Mouse (Mus musculus) lung, adult 18-20 months (tissue): ENCODE results near the gene Emid1.

Experiments
- DNase-seq, 2 experiments: peaks; one replicate each; pipeline ENCODE4 v3.0.0; 2022; ENCODE audit warnings: mixed read lengths in 2 of 2

The Emid1 gene

GRCm38 (mm10) chr11:5151680-5152337 is at the start of gene Emid1:
Emid1 (minus strand) TSS chr11:5152257.
- no peak for DNase-seq

DNA sequence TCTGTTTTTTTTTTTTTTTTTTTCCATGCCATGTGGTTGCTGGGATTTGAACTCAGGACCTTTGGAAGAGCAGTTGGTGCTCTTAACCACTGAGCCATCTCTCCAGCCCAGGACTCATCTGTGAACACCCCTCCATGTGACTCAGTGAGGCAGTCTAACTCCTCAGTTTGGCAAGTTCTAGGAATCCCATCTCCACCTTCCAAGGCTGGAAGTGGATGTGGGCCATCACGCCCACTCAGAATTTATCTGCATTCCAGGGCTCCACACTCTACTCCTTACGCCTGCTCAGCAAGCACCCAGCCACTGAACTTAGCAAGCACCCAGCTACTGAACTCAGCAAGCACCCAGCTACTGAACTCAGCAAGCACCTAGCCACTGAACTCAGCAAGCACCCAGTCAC is 47.8 kb upstream of the Emid1 start:
- no peak for DNase-seq

GRCm38 (mm10) chr11:5197068-5197467 is 45.0 kb upstream of the Emid1 start:
- no peak for DNase-seq

GRCm38 (mm10) chr11:5196583-5196982 is 44.5 kb upstream of the Emid1 start:
- no peak for DNase-seq

DNA sequence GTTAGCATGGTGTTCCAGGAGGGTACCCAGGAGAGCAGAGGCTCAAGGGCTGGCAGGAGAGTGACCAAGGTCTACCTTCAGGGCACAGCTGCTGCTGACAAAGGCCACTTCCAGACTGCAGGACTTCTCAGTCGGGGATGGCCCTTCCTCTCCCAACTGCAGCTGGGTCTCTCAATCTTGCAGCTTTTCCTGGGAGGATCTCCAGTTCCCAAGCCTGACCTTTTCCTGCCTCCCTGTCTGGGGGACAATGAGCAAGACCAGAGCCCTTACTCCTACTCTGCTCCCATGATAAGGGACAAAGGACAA is 41.5 kb upstream of the Emid1 start:
- no peak for DNase-seq

GRCm38 (mm10) chr11:5192840-5193575 is 41.0 kb upstream of the Emid1 start:
- DNase-seq: no peak

GRCm38 (mm10) chr11:5192084-5192516 is 40.0 kb upstream of the Emid1 start:
- no peak for DNase-seq

DNA sequence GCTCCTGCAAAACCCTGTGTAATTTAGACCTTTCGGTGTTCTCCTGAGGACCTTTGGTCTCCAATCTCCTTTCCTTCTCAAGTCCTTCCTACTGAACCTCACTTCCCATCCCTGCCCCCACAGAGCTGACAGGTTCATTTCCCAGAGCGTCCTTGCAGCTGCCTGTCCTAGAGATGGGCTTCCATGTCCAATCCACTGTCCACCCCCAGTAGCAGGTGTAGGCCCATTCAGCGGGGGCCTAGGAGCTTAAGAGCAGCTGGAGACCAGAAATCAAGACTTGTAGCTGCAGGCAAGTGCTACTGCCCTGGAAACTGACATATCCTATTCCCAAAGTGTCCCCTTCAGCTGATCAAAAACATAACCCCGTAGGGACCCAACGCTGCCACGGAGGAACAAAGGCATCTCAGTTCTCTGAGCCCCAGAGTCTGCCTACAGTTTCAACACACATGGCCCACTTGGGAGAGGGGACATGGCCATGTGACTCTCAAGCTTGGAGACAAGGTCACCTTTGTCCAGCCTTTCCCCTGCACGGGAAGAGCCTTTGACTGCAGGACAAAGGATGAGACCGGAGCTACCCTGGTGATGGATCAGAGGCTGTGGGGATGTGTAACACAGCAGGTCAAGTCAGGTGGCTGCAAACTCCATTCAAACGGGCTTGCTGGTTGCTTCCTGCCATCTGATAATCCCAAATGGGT is 37.3 kb upstream of the Emid1 start:
- DNase-seq: no peak

- DNase-seq: no peak
Observed at GRCm38 (mm10) chr11:5188170-5188569, 36.1 kb upstream of the Emid1 start.

GRCm38 (mm10) chr11:5184832-5185231 is 32.8 kb upstream of the Emid1 start:
- DNase-seq: no peak

DNA sequence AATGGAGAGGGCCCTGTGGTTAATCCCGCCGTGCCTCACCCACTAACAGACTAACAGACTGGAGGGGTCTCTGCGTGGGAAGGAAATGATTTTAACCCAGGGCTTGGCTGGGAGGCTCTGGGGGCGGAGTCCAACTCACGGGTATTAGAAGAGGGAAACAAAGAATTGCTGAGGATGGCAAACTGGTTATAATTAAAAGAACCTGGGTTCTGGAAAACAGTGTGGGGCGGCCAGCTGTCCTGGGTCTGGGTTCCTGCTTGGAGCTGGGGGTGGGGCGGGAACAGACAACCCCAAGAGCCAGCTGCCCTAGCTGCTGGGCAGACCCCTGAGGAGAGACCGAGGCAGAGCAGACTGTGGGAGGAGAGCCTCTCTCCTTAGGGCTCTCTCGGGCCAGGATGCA is 32.2 kb upstream of the Emid1 start:
- DNase-seq: no peak

GRCm38 (mm10) chr11:5182870-5183269 is 30.8 kb upstream of the Emid1 start:
- no peak for DNase-seq

DNA sequence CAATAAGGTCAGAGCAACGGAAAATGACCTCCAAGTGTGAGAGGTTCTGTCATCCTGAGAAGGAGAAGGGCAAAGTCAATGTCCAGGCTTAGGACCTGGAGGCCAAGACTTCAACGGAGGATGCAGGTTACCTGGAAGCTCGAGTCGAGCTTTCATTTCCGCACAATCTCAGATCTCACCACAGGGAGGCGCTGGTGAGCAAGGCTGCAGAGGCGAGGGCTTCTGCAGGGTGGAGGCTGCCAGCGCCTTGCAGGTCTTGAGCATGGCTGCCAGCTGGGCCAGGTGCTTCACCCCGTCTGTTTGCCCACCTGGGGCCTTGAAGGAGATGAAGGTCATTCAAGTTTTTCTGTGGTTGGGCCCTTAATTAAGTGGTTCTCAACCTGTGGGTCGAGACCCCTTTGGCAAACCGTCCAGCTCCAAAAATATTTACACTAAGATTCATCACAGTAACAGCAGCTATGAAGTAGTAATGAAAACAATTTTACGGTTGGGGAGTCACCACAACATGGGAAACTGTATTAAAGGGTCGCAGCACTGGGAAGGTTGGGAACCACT is 29.9 kb upstream of the Emid1 start:
- DNase-seq: peak; percentile 84 to 89

GRCm38 (mm10) chr11:5179391-5179790 is 27.3 kb upstream of the Emid1 start:
- DNase-seq: no peak

- DNase-seq: peak in 1 of 2 experiments; percentile 37
Observed at GRCm38 (mm10) chr11:5177171-5177570, 25.1 kb upstream of the Emid1 start.

- DNase-seq: no peak
Observed at GRCm38 (mm10) chr11:5176685-5177084, 24.6 kb upstream of the Emid1 start.

GRCm38 (mm10) chr11:5175866-5176265 is 23.8 kb upstream of the Emid1 start:
- DNase-seq: no peak

DNA sequence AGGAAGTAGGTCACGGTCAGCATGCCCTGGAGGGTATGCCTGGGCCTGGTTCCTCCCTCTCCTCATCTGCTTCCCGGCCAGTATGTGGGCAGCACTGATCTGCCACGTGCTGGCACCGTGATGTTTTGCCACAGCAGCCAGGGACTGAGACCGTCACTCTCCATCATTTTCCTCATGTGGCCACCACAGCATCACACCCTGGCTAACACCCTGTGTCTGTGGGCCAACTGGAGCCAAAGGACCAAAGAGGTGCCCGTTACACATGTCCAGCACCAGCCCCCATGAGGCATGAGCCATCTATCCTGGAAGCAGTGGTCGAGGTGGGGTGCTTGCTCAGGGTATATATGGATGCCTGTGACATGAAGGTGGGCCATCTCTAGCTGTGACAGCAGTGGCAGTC is 23.1 kb upstream of the Emid1 start:
- no peak for DNase-seq

- no peak for DNase-seq
Observed at GRCm38 (mm10) chr11:5172861-5173260, 20.8 kb upstream of the Emid1 start.

GRCm38 (mm10) chr11:5167311-5167710 is 15.3 kb upstream of the Emid1 start:
- DNase-seq: no peak

- peak; percentile 30 to 34 for DNase-seq
Observed at GRCm38 (mm10) chr11:5165471-5165916, 13.4 kb upstream of the Emid1 start.

DNA sequence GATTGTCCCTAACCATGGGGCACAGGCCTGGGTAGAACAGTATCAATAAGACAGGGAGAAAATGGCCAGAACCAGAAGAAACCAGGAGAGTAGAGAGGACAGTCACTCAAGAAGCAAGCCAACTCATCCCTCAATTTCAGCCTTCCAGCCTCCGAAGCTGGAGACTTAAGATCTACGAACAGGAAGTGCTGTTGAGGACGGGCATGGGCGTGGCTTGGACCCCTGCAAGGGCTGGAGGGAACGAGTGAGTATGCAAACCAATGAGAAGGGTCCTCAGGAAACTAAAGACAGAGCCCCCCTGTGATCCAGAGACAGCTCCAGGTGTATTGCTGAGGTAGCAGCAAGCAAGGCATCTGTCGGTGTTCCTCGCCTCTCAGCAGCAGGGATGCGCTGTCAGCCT is 12.3 kb upstream of the Emid1 start:
- no peak for DNase-seq

- no peak for DNase-seq
Observed at GRCm38 (mm10) chr11:5163421-5163820, 11.4 kb upstream of the Emid1 start.
